Mouse (Mus musculus) intestine, embryonic 15.5 days (tissue): ENCODE measurements around the gene Gm6401. TPM values are rescaled to one million over a fixed set of nuclear protein-coding genes. Genes with fewer than 3 reads are reported as not detected.
"Not testable (repeated sequence)": the region's sequence is repeated elsewhere in the genome, so short reads cannot be mapped to it uniquely, and the experiment has no call there.

Experiments
- ATAC-seq: fragments of 200-750 bp; cut with Nextera tagmentation; 2 replicates; pipeline ENCODE4 v1.8.0; 2017; ENCODE audit warnings: moderate TSS enrichment, moderate library complexity
- H3K27ac ChIP-seq: fragments of 300-500 bp; sonication (generic); 2 replicates; pipeline ENCODE4 v1.5.1; 2015; ENCODE audit warnings: mild to moderate bottlenecking, inconsistent platforms
- H3K27me3 ChIP-seq: fragments of 300-500 bp; sonication (generic); replicated peaks from 2 replicates; pipeline ENCODE4 v1.6.1; 2015; ENCODE audit warnings: inconsistent platforms
- H3K36me3 ChIP-seq: fragments of 300-500 bp; sonication (generic); 2 replicates; pipeline ENCODE4 v1.6.1; 2015; ENCODE audit warnings: inconsistent platforms
- H3K4me1 ChIP-seq: fragments of 300-500 bp; sonication (generic); replicated peaks from 2 replicates; pipeline ENCODE4 v1.6.1; 2015; ENCODE audit warnings: inconsistent platforms
- H3K4me2 ChIP-seq: fragments of 300-500 bp; sonication (generic); replicated peaks from 2 replicates; pipeline ENCODE4 v1.6.1; 2015; ENCODE audit warnings: mild to moderate bottlenecking, inconsistent platforms
- H3K4me3 ChIP-seq: fragments of 300-500 bp; sonication (generic); replicated peaks from 2 replicates; pipeline ENCODE4 v1.5.1; 2015; ENCODE audit warnings: inconsistent platforms
- H3K9ac ChIP-seq: fragments of 300-500 bp; sonication (generic); 2 replicates; pipeline ENCODE4 v1.6.1; 2015; ENCODE audit warnings: inconsistent platforms
- H3K9me3 ChIP-seq: fragments of 300-500 bp; sonication (generic); 2 replicates; pipeline ENCODE4 v1.6.1; 2016; ENCODE audit warnings: inconsistent platforms
- WGBS: fragments of 180-500 bp; shearing (Covaris S2); methylation state at CpG from one replicate; pipeline ENCODE4 v1.1.7; 2015; 5-methylcytosine and 5-hydroxymethylcytosine counted together
- polyA plus RNA-seq: library from polyadenylated mRNA; unstranded; fragments of >200 nt; fragmentation: Nextera tagmentation; extraction: Ambion mirVana; gene quantifications from 2 replicates; pipeline ENCODE4 v1.2.1, GENCODE M21; 2015

The Gm6401 gene
- polyA plus RNA-seq, result not detected in 2 replicates

GRCm38 (mm10) chr14:41967827-41968226 is at the start of gene Gm6401:
TSS of gene Gm6401 (minus strand) at chr14:41967927.
- not testable (repeated sequence) for H3K36me3 ChIP-seq, H3K27me3 ChIP-seq, H3K9ac ChIP-seq

GRCm38 (mm10) chr14:41983225-41983624 is 15.5 kb upstream of the Gm6401 start, which contains the start of gene Gm3543:
TSS of gene Gm3543 (minus strand) at chr14:41983325.
- H3K9me3 ChIP-seq, H3K4me3 ChIP-seq, H3K36me3 ChIP-seq, H3K4me1 ChIP-seq, H3K27me3 ChIP-seq, H3K4me2 ChIP-seq, H3K27ac ChIP-seq, H3K9ac ChIP-seq, ATAC-seq: not testable (repeated sequence)
- WGBS, result 67% methylated on average over 1 of the region's 1 CpGs

More at GRCm38 (mm10) chr14:41967827-41968226, at the start of gene Gm6401:
- H3K4me2 ChIP-seq, H3K4me1 ChIP-seq, ATAC-seq, H3K9me3 ChIP-seq, H3K27ac ChIP-seq, H3K4me3 ChIP-seq: not testable (repeated sequence)
- 58% methylated on average over 1 of the region's 1 CpGs for WGBS

GRCm38 (mm10) chr14:41968596-41968995 is 869 bp upstream of the Gm6401 start:
- not testable (repeated sequence) for H3K4me1 ChIP-seq, H3K27me3 ChIP-seq, H3K4me3 ChIP-seq, ATAC-seq, H3K36me3 ChIP-seq, H3K27ac ChIP-seq, H3K9me3 ChIP-seq, H3K9ac ChIP-seq, H3K4me2 ChIP-seq
- 60% methylated on average over 3 of the region's 3 CpGs for WGBS

GRCm38 (mm10) chr14:41964095-41964494 is 3.6 kb downstream of the Gm6401 start:
- not testable (repeated sequence) for H3K36me3 ChIP-seq, H3K4me1 ChIP-seq, H3K4me3 ChIP-seq, H3K4me2 ChIP-seq, H3K27ac ChIP-seq, H3K27me3 ChIP-seq, ATAC-seq, H3K9ac ChIP-seq, H3K9me3 ChIP-seq
- 67% methylated on average over 4 of the region's 4 CpGs for WGBS

GRCm38 (mm10) chr14:41943695-41944094 is 24.0 kb downstream of the Gm6401 start, which contains the start of gene 1700024B05Rik:
TSS of gene 1700024B05Rik (plus strand) at chr14:41943995.
- H3K27ac ChIP-seq, H3K27me3 ChIP-seq, H3K36me3 ChIP-seq, H3K4me1 ChIP-seq, H3K4me2 ChIP-seq, H3K9ac ChIP-seq, H3K4me3 ChIP-seq, H3K9me3 ChIP-seq, ATAC-seq: not testable (repeated sequence)
- 54% methylated on average over 2 of the region's 2 CpGs for WGBS

GRCm38 (mm10) chr14:41924649-41925048 is 43.1 kb downstream of the Gm6401 start, which contains the start of gene 1700049E17Rik1:
TSS of gene 1700049E17Rik1 (plus strand) at chr14:41924949.
- H3K4me1 ChIP-seq, H3K9me3 ChIP-seq, H3K4me2 ChIP-seq, H3K4me3 ChIP-seq, H3K9ac ChIP-seq, H3K27me3 ChIP-seq, H3K36me3 ChIP-seq, ATAC-seq, H3K27ac ChIP-seq: not testable (repeated sequence)
- WGBS, result no CpG with 5 or more reads among the region's 1 CpGs

Other genes starting within 250 kb of the Gm6401 start
- gene Gm7929, start 217.3 kb downstream of the Gm6401 start, polyA plus RNA-seq, result not detected in 2 replicates
- not detected in 2 replicates for gene Gm47189, start 195.5 kb downstream of the Gm6401 start, polyA plus RNA-seq
- not detected in 2 replicates for gene Gm7980, start 60.6 kb downstream of the Gm6401 start, polyA plus RNA-seq
- gene 1700049E17Rik1, start 43.0 kb downstream of the Gm6401 start, polyA plus RNA-seq, result not detected in 2 replicates
- gene 1700024B05Rik, start 23.9 kb downstream of the Gm6401 start, polyA plus RNA-seq, result not detected in 2 replicates
- gene Gm3543, start 15.4 kb upstream of the Gm6401 start, polyA plus RNA-seq, result not detected in 2 replicates
- not detected in 2 replicates for gene Gm7951, start 149.4 kb upstream of the Gm6401 start, polyA plus RNA-seq
- gene Gm17027, start 194.7 kb upstream of the Gm6401 start, polyA plus RNA-seq, result not detected in 2 replicates
- not detected in 2 replicates for gene Gm3573, start 222.9 kb upstream of the Gm6401 start, polyA plus RNA-seq